Mouse (Mus musculus) brain, embryonic 14.5 days (tissue): Measurements from ENCODE around the gene Sgms1.

Source experiments
- CTCF ChIP-seq: fragments of 200-500 bp; IDR thresholded peaks from 2 replicates; pipeline ENCODE4 v1.5.1; 2012; ENCODE audit warnings: inconsistent platforms, mild to moderate bottlenecking, moderate library complexity, borderline replicate concordance; ENCODE audit not compliant: insufficient read depth, insufficient read length; ENCODE audit errors: extremely low read depth
- POLR2A ChIP-seq: fragments of 200-500 bp; IDR thresholded peaks from 2 replicates; pipeline ENCODE4 v1.6.1; 2012; ENCODE audit warnings: mild to moderate bottlenecking, inconsistent platforms, borderline replicate concordance; ENCODE audit not compliant: poor library complexity, insufficient read depth, insufficient read length, severe bottlenecking; ENCODE audit errors: extremely low read depth

DNA sequence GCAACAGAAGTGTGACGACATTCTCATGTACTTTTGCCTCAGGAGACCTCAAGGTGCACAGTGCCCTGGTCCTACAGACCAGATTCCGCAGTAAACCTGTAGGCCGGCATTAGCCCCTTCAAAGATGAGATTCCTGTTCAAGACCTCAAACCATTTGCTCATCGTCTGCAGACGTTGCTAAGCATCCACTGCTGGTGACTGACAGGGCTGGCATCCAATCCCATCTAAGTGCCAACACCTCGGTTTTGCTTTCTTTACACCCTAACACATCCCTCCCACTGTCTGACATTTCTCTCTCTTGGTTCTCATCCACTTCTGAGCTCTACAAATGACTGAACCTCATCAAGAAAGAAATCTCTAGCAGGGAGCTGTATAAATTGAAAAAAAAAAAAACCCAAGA lies 24.4 kb downstream of the Sgms1 start:
- TF ChIP-seq CTCF (no peak), POLR2A (no peak)
